In genomic region chr1:184041778-184042573, GRCm38 (mm10) we compare ENCODE assay signal across 8 mouse cellular contexts. TPM values are rescaled to one million over a fixed set of nuclear protein-coding genes. Genes with fewer than 3 reads are reported as not detected.
DNase-seq lines count a peak whose midpoint lies in the region; ATAC-seq and TF ChIP-seq lines count a peak whose summit lies in the region.

No protein-coding gene starts in this region.

- no peak overlapping the region for H3K4me2 ChIP-seq in kidney, embryonic 15.5 days
- peak overlapping the region; percentile 52 for H3K4me2 ChIP-seq in heart, embryonic 12.5 days
- H3K4me2 ChIP-seq in lung, postnatal 0 days (replicated peaks; ENCODE audit: low read depth, low read length): no peak overlapping the region

- H3K9me3 ChIP-seq in kidney, embryonic 15.5 days (replicated peaks): no peaks in the 10 kb centered on the region
- no peaks in the 10 kb centered on the region for H3K9me3 ChIP-seq in heart, embryonic 12.5 days (replicated peaks)
- no peaks in the 10 kb centered on the region for H3K9me3 ChIP-seq in lung, postnatal 0 days (ENCODE audit: low read length)

- H3K36me3 ChIP-seq in kidney, embryonic 15.5 days: no peaks in the 10 kb centered on the region
- peaks cover 36% of the 10 kb centered on the region for H3K36me3 ChIP-seq in heart, embryonic 12.5 days
- H3K36me3 ChIP-seq in lung, postnatal 0 days (ENCODE audit: insufficient read depth, low read length): no peaks in the 10 kb centered on the region

- peaks cover 21% of the 10 kb centered on the region for H3K4me1 ChIP-seq in kidney, embryonic 15.5 days
- H3K4me1 ChIP-seq in heart, embryonic 12.5 days (replicated peaks): peaks cover 55% of the 10 kb centered on the region
- H3K4me1 ChIP-seq in lung, postnatal 0 days (ENCODE audit: insufficient read depth, low read depth, low read length): no peaks in the 10 kb centered on the region

- no peak; the same call in 1 of the 2 replicates for TF ChIP-seq CTCF in lung, postnatal 0 days (IDR thresholded peaks at IDR 0.05)

- H3K4me3 ChIP-seq in kidney, embryonic 15.5 days (replicated peaks): no peak overlapping the region
- H3K4me3 ChIP-seq in heart, embryonic 12.5 days: 0 out of 2 replicates have a peak overlapping the region, but pooled peaks have one; percentile 4
- no peak overlapping the region for H3K4me3 ChIP-seq in lung, postnatal 0 days (ENCODE audit: low read depth, low read length)

- no peak overlapping the region for H3K27ac ChIP-seq in kidney, embryonic 15.5 days
- peak overlapping the region; percentile 97 for H3K27ac ChIP-seq in heart, embryonic 12.5 days (ENCODE audit: poor library complexity, severe bottlenecking)
- no peak overlapping the region for H3K27ac ChIP-seq in lung, postnatal 0 days (ENCODE audit: low read length)

- no peaks in the 10 kb centered on the region for H3K27me3 ChIP-seq in kidney, embryonic 15.5 days
- H3K27me3 ChIP-seq in heart, embryonic 12.5 days (replicated peaks): no peaks in the 10 kb centered on the region
- H3K27me3 ChIP-seq in lung, postnatal 0 days (replicated peaks; ENCODE audit: insufficient read depth, low read length): no peaks in the 10 kb centered on the region

- no peak for ATAC-seq in kidney, embryonic 15.5 days (replicated peaks; ENCODE audit: low FRiP score)
- peak; percentile 66 for ATAC-seq in heart, embryonic 12.5 days (ENCODE audit: insufficient number of reproducible peaks, low FRiP score)
- ATAC-seq in lung, postnatal 0 days: peak; percentile 70

- no peak overlapping the region for H3K9ac ChIP-seq in kidney, embryonic 15.5 days
- peak overlapping the region; percentile 61 for H3K9ac ChIP-seq in heart, embryonic 12.5 days
- no peak overlapping the region for H3K9ac ChIP-seq in lung, postnatal 0 days (replicated peaks; ENCODE audit: low read depth)

- DNase-seq in kidney, adult 18-20 months: peak; percentile 6
- peak; percentile 73 for DNase-seq in adrenal gland, adult 8-10 months
- DNase-seq in lung, postnatal 0 days (ENCODE audit: low spot score): peak; percentile 54
- DNase-seq in embryo, embryonic 10.5 days (ENCODE audit: low spot score): no peak
- DNase-seq in c-Kit-positive CD71-positive TER-119-positive erythroid progenitor cells, embryonic 14.5 days (ENCODE audit: low spot score): no peak
- no peak for DNase-seq in urinary bladder, postnatal 25 days (ENCODE audit: low spot score)

- 58% methylated on average over 9 of the region's 9 CpGs for WGBS in kidney, embryonic 15.5 days
- 45% methylated on average over 9 of the region's 9 CpGs for WGBS in heart, embryonic 12.5 days
- 48% methylated on average over 9 of the region's 9 CpGs for WGBS in lung, postnatal 0 days

- TF ChIP-seq EP300 in lung, postnatal 0 days (IDR thresholded peaks at IDR 0.05): 0 out of 2 replicates have a peak, but pooled peaks have one; percentile 9

RNA-seq across cellular contexts. Expression of gene 1700056E22Rik, which starts 7.9 kb away (rescaled TPM):
- polyA plus RNA-seq in kidney, embryonic 15.5 days (2015; fragmentation: Nextera tagmentation; extraction: Ambion mirVana): 1.3 and 2.4 TPM in 2 replicates
- total RNA-seq in adrenal gland, adult 8-10 months (2022): 1 to 10 TPM; 1.2 to 2.7 (median 1.8) TPM
- polyA plus RNA-seq in heart, embryonic 12.5 days (2016; fragmentation: Nextera tagmentation; extraction: Ambion mirVana): 3.2 and 3.8 TPM in 2 replicates
- polyA plus RNA-seq in lung, postnatal 0 days (2015; fragmentation: Nextera tagmentation; extraction: Ambion mirVana): 2.2 and 2.3 TPM in 2 replicates

RNA-seq across cellular contexts. Expression of gene Dusp10, which starts 28.9 kb away (rescaled TPM):
- 5.8 and 6.3 TPM in 2 replicates for polyA plus RNA-seq in kidney, embryonic 15.5 days (2015; fragmentation: Nextera tagmentation; extraction: Ambion mirVana)
- total RNA-seq in adrenal gland, adult 8-10 months (2022): 10 to 100 TPM in 2 of 4 experiments, 1 to 10 TPM in 2; 7.9 to 26.6 (median 16.4) TPM
- 13.0 and 14.9 TPM in 2 replicates for polyA plus RNA-seq in heart, embryonic 12.5 days (2016; fragmentation: Nextera tagmentation; extraction: Ambion mirVana)
- 6.7 and 6.8 TPM in 2 replicates for polyA plus RNA-seq in lung, postnatal 0 days (2015; fragmentation: Nextera tagmentation; extraction: Ambion mirVana)

Comparison
In these comparisons a context has a peak if more than half of its experiments do, and no peak if none do; other contexts are left out.
1. DNase-seq: peak in kidney, adult 18-20 months (single experiment), adrenal gland, adult 8-10 months (single experiment) and lung, postnatal 0 days (single experiment); none in embryo, embryonic 10.5 days (single experiment), c-Kit-positive CD71-positive TER-119-positive erythroid progenitor cells, embryonic 14.5 days (single experiment) and urinary bladder, postnatal 25 days (single experiment).